Mouse (Mus musculus) heart, postnatal 0 days (tissue): ENCODE results near the gene Rnaseh2b. TPM values are rescaled to one million over a fixed set of nuclear protein-coding genes. Genes with fewer than 3 reads are reported as not detected.

ENCODE experiments used
- ATAC-seq: fragments of 200-750 bp; cut with Nextera tagmentation; 2 replicates; pipeline ENCODE4 v1.8.0; 2017; ENCODE audit warnings: low read depth, moderate number of reproducible peaks, moderate library complexity; ENCODE audit not compliant: insufficient read depth
- DNase-seq: peaks from one replicate; pipeline ENCODE4 v3.0.0-alpha.2; 2016; ENCODE audit warnings: low spot score
- H3K27ac ChIP-seq: fragments of 300-500 bp; sonication (generic); 2 replicates; pipeline ENCODE4 v1.5.1; 2014; ENCODE audit warnings: low read depth, mild to moderate bottlenecking
- H3K27me3 ChIP-seq: fragments of 300-500 bp; sonication (generic); 2 replicates; pipeline ENCODE4 v1.6.1; 2014; ENCODE audit warnings: low read length, mixed read lengths; ENCODE audit not compliant: control insufficient read depth, insufficient read depth
- H3K36me3 ChIP-seq: fragments of 300-500 bp; sonication (generic); replicated peaks from 2 replicates; pipeline ENCODE4 v1.6.1; 2014; ENCODE audit warnings: low read length, mixed read lengths; ENCODE audit not compliant: control insufficient read depth, insufficient read depth
- H3K4me1 ChIP-seq: fragments of 300-500 bp; sonication (generic); 2 replicates; pipeline ENCODE4 v1.6.1; 2014; ENCODE audit warnings: antibody characterized with exemption; ENCODE audit not compliant: control insufficient read depth, insufficient read depth
- H3K4me2 ChIP-seq: fragments of 300-500 bp; sonication (generic); 2 replicates; pipeline ENCODE4 v1.6.1; 2014; ENCODE audit warnings: low read depth, mild to moderate bottlenecking, low read length, moderate library complexity
- H3K4me3 ChIP-seq: fragments of 300-500 bp; sonication (generic); 2 replicates; pipeline ENCODE4 v1.5.1; 2014; ENCODE audit warnings: low read depth, low read length
- H3K9ac ChIP-seq: fragments of 300-500 bp; sonication (generic); replicated peaks from 2 replicates; pipeline ENCODE4 v1.6.1; 2014; ENCODE audit warnings: low read depth, low read length, mixed read lengths
- H3K9me3 ChIP-seq: fragments of 300-500 bp; sonication (generic); replicated peaks from 2 replicates; pipeline ENCODE4 v1.6.1; 2016; ENCODE audit warnings: low read length; ENCODE audit not compliant: control insufficient read depth
- CTCF ChIP-seq: IDR thresholded peaks from 2 replicates; pipeline ENCODE4 v1.5.1; 2016; ENCODE audit warnings: antibody characterized with exemption, control low read depth, low read depth
- EP300 ChIP-seq: IDR thresholded peaks from 2 replicates; pipeline ENCODE4 v1.6.1; 2016; ENCODE audit warnings: antibody characterized with exemption, low read depth
- WGBS: fragments of 180-500 bp; shearing (Covaris S2); extraction: QIAGEN DNeasy Blood & Tissue Kit; methylation state at CpG from one replicate; pipeline ENCODE4 v1.1.7; 2014; 5-methylcytosine and 5-hydroxymethylcytosine counted together
- polyA plus RNA-seq: library from polyadenylated mRNA; unstranded; fragments of >200 nt; fragmentation: Nextera tagmentation; extraction: Ambion mirVana; gene quantifications from 2 replicates; pipeline ENCODE4 v1.2.1, GENCODE M21; 2015
- total RNA-seq: library from RNA; depleted of rRNA; stranded (reverse); fragments of >200 nt; gene quantifications from 2 replicates; pipeline ENCODE4 v1.2.3, GENCODE M21; 2014; ENCODE audit warnings: low replicate concordance

Gene Rnaseh2b
- total and polyA plus RNA-seq, 2 experiments from 2014 or later: 23.9 to 38.0 TPM

GRCm38 (mm10) chr14:62347103-62347502 is 54.7 kb downstream of the Rnaseh2b start:
- DNase-seq (no peak), ATAC-seq (no peak)
- Histone ChIP-seq H3K27ac (no peak overlapping the region), H3K4me2 (no peak overlapping the region), H3K36me3 (no peaks in the 10 kb centered on the region; the same call in 1 of the 2 replicates), H3K27me3 (no peaks in the 10 kb centered on the region), H3K4me1 (peaks cover 8% of the 10 kb centered on the region), H3K4me3 (no peak overlapping the region), H3K9ac (no peak overlapping the region), H3K9me3 (no peaks in the 10 kb centered on the region)
- 73% methylated on average over 7 of the region's 7 CpGs for WGBS
- no peak for TF ChIP-seq CTCF
- no peak for TF ChIP-seq EP300

GRCm38 (mm10) chr14:62349786-62350185 is 57.4 kb downstream of the Rnaseh2b start:
- Histone ChIP-seq H3K27me3 (no peaks in the 10 kb centered on the region), H3K4me2 (no peak overlapping the region), H3K4me1 (no peaks in the 10 kb centered on the region), H3K27ac (no peak overlapping the region), H3K4me3 (no peak overlapping the region), H3K9me3 (no peaks in the 10 kb centered on the region), H3K36me3 (peaks cover 6% of the 10 kb centered on the region; the same call in 1 of the 2 replicates), H3K9ac (no peak overlapping the region)
- TF ChIP-seq EP300 (no peak), CTCF (no peak)
- WGBS: 57% methylated on average over 5 of the region's 5 CpGs
- DNase-seq (no peak), ATAC-seq (peak; percentile 17; the same call in 1 of the 2 replicates)

- Histone ChIP-seq H3K36me3 (peaks cover 6% of the 10 kb centered on the region; the same call in 1 of the 2 replicates), H3K4me1 (no peaks in the 10 kb centered on the region), H3K9ac (no peak overlapping the region), H3K9me3 (no peaks in the 10 kb centered on the region), H3K27ac (no peak overlapping the region), H3K4me3 (no peak overlapping the region), H3K4me2 (no peak overlapping the region), H3K27me3 (no peaks in the 10 kb centered on the region)
- 85% methylated on average over 4 of the region's 4 CpGs for WGBS
- ATAC-seq (no peak), DNase-seq (no peak)
- TF ChIP-seq CTCF (no peak), EP300 (no peak)
Measured at GRCm38 (mm10) chr14:62350186-62350585, 57.8 kb downstream of the Rnaseh2b start.

GRCm38 (mm10) chr14:62350890-62351289 is 58.5 kb downstream of the Rnaseh2b start:
- DNase-seq (no peak), ATAC-seq (no peak)
- Histone ChIP-seq H3K9ac (no peak overlapping the region), H3K4me3 (no peak overlapping the region), H3K27me3 (no peaks in the 10 kb centered on the region), H3K36me3 (peaks cover 6% of the 10 kb centered on the region; the same call in 1 of the 2 replicates), H3K4me1 (no peaks in the 10 kb centered on the region), H3K4me2 (no peak overlapping the region), H3K9me3 (no peaks in the 10 kb centered on the region), H3K27ac (no peak overlapping the region)
- WGBS: 88% methylated on average over 3 of the region's 3 CpGs
- no peak for TF ChIP-seq EP300
- TF ChIP-seq CTCF: no peak

- Histone ChIP-seq H3K9ac (no peak overlapping the region), H3K4me2 (no peak overlapping the region), H3K36me3 (peaks cover 6% of the 10 kb centered on the region; the same call in 1 of the 2 replicates), H3K9me3 (no peaks in the 10 kb centered on the region), H3K4me1 (no peaks in the 10 kb centered on the region), H3K27me3 (no peaks in the 10 kb centered on the region), H3K4me3 (no peak overlapping the region), H3K27ac (no peak overlapping the region)
- TF ChIP-seq CTCF (no peak), EP300 (no peak)
- WGBS: 80% methylated on average over 9 of the region's 9 CpGs
- no peak for DNase-seq
- no peak for ATAC-seq
Measured at GRCm38 (mm10) chr14:62353372-62353771, 61.0 kb downstream of the Rnaseh2b start.

GRCm38 (mm10) chr14:62353793-62354192 is 61.4 kb downstream of the Rnaseh2b start:
- no peak overlapping the region for H3K4me2 ChIP-seq
- H3K4me1 ChIP-seq: no peaks in the 10 kb centered on the region
- no peak overlapping the region for H3K4me3 ChIP-seq
- H3K9ac ChIP-seq: no peak overlapping the region
- no peaks in the 10 kb centered on the region for H3K9me3 ChIP-seq
- 87% methylated on average over 5 of the region's 5 CpGs for WGBS
- H3K27ac ChIP-seq: no peak overlapping the region
- DNase-seq: no peak
- H3K36me3 ChIP-seq: peaks cover 6% of the 10 kb centered on the region; the same call in 1 of the 2 replicates
- TF ChIP-seq EP300 (no peak), CTCF (no peak)
- no peaks in the 10 kb centered on the region for H3K27me3 ChIP-seq
- ATAC-seq: no peak
